Mouse (Mus musculus): ENCODE results near the gene Ntrk3. TPM values are rescaled to one million over a fixed set of nuclear protein-coding genes. Genes with fewer than 3 reads are reported as not detected.
A peak's percentile ranks its signal among the peaks of the same experiment; 100 is the strongest.

Gene Ntrk3
- total RNA-seq, 2 experiments from 2014 or later, result 1.6 to 1.9 TPM

- intact Hi-C loops (cut with DNase I), result no loop called here
- DNase-seq (ENCODE audit: low spot score), result no peak
These were observed 15.8 kb downstream of the Ntrk3 start for GRCm38 (mm10) chr7:78722051-78722450.

- intact Hi-C loops (cut with DNase I), result no loop called here
These were observed 16.6 kb downstream of the Ntrk3 start for GRCm38 (mm10) chr7:78720989-78721816.

DNA sequence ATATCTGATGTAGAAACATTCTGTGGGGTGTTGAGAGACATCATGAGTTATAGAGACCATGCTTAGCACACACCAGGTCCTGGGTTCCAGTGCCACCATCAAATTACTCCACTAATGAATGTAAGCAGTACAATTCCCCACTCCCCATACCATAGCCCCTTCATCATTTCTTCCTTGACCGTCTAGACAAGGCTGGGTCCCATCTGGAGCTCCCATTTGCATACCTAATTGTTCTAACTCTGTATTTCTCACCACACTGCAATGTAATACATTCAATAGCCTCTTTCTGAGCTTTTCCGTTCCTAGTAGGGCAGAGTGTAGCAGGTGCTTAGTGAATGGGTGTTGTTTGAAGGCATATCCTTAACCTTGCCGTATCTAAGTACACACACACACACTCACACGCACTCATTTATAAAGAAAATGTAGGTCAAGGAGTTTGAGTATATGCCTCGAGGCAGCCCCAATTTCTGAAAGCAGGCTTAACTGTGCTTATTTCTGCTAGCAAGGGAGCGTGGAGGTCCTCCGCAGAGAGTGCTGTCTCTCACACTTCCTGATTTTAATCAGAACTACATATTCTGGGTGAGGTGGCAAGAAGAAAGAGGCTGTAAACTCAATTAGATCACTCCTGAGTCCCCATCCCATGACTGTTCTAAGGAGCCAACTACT, 17.9 kb downstream of the Ntrk3 start:
- no peak for DNase-seq (ENCODE audit: low spot score)
- intact Hi-C loops (cut with DNase I), result no loop called here

More at GRCm38 (mm10) chr7:78720989-78721816, 16.6 kb downstream of the Ntrk3 start:
- DNase-seq (ENCODE audit: low spot score), result no peak

GRCm38 (mm10) chr7:78719117-78719516, 18.7 kb downstream of the Ntrk3 start:
- DNase-seq (ENCODE audit: low spot score), result no peak

DNA sequence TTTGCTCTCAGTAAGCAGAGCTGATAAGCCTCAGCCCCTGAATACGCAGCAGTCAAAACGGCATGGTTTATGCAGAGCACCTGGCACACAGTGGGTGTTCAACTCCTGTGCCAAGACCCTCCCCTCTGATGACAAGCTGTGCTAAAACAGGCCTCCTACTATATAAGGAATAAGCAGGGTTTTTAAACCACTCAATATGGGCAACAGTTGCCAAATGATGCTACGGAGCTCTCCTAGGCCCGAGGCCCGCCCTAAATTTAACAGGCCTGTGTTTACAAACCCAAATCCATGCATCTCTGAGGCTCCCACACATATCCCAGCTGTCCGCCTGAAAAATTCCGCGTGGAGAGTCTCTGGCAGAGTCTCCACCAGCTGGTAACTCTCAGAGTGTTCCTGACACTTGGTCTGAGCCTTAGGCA, 19.6 kb downstream of the Ntrk3 start:
- intact Hi-C loops (cut with DNase I), result no loop called here
- DNase-seq (ENCODE audit: low spot score), result no peak

More at GRCm38 (mm10) chr7:78719117-78719516, 18.7 kb downstream of the Ntrk3 start:
- intact Hi-C loops (cut with DNase I), result no loop called here

- DNase-seq (ENCODE audit: low spot score), result no peak
- intact Hi-C loops (cut with DNase I), result no loop called here
These were observed 30.1 kb downstream of the Ntrk3 start for GRCm38 (mm10) chr7:78707708-78708107.

DNA sequence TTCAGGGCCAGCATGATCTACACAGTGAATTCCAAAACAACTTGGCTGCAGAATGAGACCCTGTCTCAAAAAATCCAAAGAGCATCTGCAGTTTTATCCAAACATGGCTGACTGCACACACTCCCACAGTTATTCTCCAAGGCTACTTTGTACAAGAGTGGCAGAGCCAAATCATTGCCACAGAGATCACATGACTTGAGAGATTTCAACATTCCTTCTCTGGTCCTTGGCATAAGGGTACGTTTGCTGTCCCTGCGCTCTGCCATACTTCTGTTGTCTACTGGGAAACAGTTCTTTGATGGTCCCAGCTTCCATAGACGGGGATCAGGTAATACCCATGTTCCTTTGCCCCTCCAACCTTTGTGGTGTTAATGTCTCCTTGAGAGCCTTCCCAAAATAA, 30.7 kb downstream of the Ntrk3 start:
- intact Hi-C loops (cut with DNase I), result no loop called here
- no peak for DNase-seq (ENCODE audit: low spot score)

DNA sequence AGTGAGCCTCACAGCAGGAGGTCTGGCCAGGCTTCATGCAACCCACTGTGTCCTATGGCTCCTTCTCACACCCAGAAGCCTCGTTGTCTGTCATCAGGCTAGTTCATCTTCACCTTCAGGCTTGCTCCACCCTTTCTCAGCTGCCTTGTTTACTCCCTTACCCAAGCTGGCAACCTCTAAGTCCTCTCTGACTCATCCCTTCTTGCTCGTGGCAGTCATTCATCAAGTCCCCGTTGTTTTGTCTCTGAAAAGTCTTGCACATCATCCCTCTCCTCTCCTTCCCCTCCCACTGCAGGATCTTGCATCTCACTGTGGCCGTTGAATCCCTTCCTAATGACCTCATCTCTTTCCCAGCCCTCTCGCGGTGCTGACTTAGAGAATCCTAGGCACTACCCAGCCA, 35.1 kb downstream of the Ntrk3 start:
- DNase-seq (ENCODE audit: low spot score), result no peak
- intact Hi-C loops (cut with DNase I), result no loop called here

GRCm38 (mm10) chr7:78695200-78695599, 42.6 kb downstream of the Ntrk3 start:
- intact Hi-C loops (cut with DNase I), result no loop called here
- DNase-seq (ENCODE audit: low spot score), result no peak

DNA sequence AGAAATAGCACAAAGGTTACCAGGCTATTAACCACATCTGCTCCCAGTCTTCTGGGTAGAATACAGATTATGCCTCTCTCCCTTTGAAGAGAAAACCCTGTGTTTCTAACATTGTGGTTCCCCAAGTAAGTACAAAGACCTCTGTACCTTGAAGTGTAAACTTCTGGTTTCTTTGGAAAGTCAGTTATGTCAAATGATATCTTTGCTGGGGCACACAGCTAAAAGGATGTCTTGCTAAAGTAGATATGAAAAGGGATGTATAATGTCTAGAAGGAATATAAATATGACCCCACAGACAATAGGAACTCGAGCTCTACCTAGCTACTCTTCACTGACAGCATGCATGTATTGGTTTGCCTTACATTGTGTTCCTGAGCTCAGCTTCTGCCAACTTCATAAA, 44.7 kb downstream of the Ntrk3 start:
- intact Hi-C loops (cut with DNase I), result no loop called here
- no peak for DNase-seq (ENCODE audit: low spot score)

DNA sequence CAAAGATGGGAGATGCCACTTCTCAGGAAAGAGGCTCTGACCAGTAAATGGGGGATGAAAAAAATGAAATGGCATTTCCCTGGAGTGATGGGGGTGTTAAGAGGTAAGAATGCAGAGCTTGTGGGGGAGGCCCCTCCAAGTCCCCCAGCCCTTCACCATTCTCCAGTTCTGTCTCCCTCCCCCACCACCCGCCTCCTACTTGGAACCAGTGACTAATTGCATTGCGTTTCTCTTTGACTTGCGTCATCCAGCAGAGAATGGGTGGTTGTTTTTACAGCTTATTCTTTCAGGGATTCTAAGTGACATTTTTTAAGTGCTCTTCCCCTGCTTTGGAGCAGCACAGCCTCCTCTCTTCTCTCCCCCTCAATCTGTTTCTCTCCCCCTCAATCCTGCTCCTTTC, 46.9 kb downstream of the Ntrk3 start:
- intact Hi-C loops (cut with DNase I), result no loop called here
- DNase-seq (ENCODE audit: low spot score), result no peak

DNA sequence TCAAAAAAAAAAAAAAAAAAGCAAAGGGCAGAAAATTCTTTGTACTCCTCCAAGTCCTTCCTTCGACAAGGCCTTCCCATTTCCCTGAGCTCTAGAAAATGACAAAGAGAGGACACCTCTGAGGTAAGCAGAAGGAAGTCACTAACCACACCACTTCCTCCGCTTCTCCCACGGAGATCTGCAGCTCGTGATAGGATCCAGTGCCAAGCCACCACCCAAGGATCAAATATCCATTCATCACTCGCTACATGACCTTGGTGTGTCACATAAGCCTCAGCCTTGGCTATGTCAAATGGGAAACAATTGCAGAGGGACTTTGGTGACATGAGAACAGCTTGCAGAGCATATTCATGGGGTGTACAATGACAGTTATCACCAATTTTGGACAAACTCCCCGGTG, 52.9 kb downstream of the Ntrk3 start:
- DNase-seq (ENCODE audit: low spot score), result no peak
- intact Hi-C loops (cut with DNase I), result no loop called here

DNA sequence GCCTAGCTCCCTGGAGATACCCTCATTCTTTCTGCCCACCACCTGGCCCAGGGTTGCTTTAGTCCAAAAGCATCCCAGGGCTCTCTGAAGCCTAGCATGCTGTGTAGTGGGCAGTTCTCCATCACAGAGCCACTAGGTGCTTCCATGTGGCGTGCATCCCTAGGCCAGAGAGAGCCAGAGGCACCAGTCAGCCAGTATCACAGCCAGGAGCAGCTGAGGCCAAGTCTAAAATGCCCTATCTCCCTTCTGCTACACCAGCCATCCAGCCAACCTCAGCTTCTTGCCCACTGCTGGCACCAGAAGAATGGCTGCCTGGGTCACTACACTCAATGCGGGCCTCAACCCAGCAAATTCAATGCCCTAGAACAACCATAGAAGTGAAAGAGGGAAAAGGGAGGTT, 56.9 kb downstream of the Ntrk3 start:
- DNase-seq (ENCODE audit: low spot score), result no peak
- intact Hi-C loops (cut with DNase I), result no loop called here

DNA sequence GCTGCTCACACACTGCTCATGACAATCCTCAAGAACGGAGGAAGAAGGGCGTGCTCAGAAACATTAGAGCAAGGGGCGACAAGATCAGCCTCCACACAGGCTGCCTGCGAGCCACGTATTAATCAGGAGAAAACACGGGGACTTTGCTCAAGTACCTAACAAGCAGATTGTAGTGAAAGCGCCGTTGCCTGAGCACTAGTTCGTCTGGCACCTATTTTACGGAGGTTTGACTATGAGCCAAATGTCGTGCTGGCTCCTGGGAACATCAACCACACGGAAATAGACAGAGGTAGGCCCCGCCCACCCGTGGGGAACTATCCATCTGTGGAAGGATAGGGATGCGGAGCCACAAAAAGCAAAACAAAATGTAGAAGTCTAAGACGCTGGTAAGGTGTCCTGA, 68.4 kb downstream of the Ntrk3 start:
- intact Hi-C loops (cut with DNase I), result no loop called here

DNA sequence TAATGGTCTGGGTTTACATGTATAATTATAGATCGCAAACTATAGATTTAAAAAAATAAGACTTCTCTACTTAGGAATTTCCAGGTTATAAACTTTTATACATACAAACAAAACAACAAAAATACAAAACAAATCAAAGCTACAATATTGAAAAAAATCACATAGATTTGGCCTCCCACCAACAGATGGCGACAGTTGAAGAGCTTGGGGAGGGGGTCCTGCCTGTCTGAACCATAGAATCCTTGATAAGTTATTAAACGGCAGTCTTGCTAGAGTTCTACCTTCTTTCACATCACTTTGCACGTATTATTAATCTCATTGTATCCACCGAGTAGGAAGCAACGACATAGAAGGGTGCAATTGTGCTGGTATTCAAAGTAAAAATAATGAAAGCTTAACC, 68.9 kb downstream of the Ntrk3 start:
- intact Hi-C loops (cut with DNase I), result no loop called here
- DNase-seq (ENCODE audit: low spot score), result no peak

More for the DNA sequence above, 68.4 kb downstream of the Ntrk3 start:
- DNase-seq (ENCODE audit: low spot score), result no peak

DNA sequence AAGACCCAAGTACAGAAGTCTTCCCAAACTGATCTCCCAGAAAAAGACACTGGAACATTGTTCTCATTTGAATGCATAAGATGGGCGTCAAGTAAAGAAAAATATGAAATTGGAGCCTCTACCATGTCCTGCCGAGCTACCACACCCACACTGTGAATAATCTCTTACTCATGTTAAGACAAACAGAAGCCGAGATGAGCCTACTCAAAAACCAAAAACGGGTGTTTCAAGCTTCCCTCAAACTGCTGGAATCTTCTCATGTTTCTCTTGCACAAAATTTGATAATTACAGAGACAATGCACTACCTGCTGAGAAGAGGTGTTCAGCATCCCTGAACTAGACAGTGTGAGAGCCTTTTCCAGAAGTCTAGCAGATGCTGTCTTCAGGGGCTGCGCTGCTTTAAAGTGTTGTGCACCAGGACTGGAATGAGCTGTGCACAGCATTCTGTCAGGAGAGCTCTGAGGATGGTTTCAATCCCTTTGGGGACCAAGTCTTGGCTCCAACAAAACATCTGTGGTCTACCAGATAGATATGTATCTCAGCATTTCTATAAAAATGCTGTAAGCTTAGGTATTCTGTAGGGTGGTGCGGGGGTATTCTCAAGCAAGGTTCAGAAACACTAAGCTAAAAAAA, 69.7 kb downstream of the Ntrk3 start:
- intact Hi-C loops (cut with DNase I), result no loop called here
- DNase-seq (ENCODE audit: low spot score), result no peak

DNA sequence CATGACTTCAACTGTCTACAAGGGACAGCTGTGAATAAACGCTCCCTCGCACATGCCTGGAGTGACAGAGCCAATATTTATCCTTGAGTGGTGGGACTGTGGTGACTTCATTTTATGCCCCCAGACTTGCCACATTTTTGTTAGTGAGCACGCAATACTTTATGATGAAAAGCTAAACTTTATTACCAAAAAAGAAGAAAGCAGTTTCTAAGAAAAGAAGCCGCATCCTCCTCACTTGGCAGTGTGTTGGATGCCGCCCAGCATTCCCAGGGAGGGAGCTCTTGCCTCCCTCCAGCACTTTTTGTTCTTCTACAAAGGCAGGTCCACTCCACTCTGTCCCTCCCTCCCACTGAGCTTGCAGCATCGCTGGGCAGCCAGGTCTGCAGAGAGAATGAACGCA, 77.0 kb downstream of the Ntrk3 start:
- intact Hi-C loops (cut with DNase I), result no loop called here
- DNase-seq (ENCODE audit: low spot score), result no peak

DNA sequence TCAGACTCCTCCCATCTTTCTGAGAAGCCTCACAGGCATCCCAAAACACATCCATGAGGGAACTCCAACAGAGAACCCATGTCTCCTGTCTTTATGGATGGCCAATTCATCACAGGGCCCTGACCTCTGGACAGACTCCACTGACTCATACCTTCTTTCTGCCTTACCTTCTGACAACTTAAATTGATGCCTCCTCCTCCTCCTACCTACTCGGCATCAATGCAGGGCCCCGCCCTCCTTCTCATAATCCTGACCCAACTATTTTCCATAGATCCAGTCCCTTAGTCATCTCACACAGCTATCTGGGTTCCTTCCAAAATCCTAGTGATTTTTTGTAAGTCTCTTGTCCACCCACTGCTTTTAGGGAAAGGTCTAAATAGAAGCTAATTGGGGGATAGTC, 78.0 kb downstream of the Ntrk3 start:
- intact Hi-C loops (cut with DNase I), result no loop called here
- DNase-seq (ENCODE audit: low spot score), result no peak

DNA sequence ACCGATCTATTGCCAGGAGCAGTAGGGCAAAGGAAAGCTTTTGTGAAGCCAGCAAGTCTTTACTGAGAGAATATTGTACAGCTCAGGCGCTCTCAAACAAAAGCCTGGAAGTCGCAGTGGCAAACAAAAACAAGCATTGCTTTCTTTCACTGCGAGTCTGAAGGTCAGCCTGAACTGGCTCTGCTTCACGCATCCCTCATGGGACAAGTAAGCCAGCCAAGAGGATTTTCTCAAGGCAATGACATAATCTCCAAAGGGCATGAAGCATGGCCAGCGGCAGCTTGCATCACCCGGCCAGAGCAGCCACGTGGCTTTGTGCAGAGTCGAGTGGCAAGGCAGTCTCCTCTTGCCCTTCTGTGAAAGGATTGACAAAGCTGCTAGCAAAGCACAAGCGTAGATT, 79.8 kb downstream of the Ntrk3 start:
- DNase-seq (ENCODE audit: low spot score), result peak; percentile 33
- intact Hi-C loops (cut with DNase I), result no loop called here

GRCm38 (mm10) chr7:78656181-78656580, 81.6 kb downstream of the Ntrk3 start:
- intact Hi-C loops (cut with DNase I), result no loop called here
- DNase-seq (ENCODE audit: low spot score), result no peak

DNA sequence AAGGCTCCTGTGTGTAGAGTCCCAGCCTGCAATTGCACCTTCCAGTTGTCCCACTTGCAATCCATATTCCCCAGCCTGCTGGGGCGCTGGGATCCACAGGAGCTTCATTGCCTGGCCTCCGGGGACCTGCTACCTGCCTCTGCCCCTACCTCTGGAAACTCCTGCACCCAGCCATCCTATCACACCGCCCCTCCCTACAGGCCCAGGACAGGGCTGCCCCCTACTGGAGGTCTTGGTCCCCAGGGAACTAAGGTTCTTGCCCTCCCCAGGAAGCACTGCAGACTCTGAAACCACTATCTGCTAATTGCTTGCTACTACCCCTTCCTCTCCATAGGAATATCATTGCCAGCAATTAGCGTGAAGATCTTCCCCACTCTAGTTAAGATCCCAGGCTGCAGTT, 84.1 kb downstream of the Ntrk3 start:
- intact Hi-C loops (cut with DNase I), result no loop called here
- no peak for DNase-seq (ENCODE audit: low spot score)
